Mouse (Mus musculus) spleen, embryonic (tissue): ENCODE measurements around the gene Eif1ax.
"Not testable (repeated sequence)": the region's sequence is repeated elsewhere in the genome, so short reads cannot be mapped to it uniquely, and the experiment has no call there.

Experiments used
- CTCF ChIA-PET: fragments of 350-600 bp; sonication (Branson Sonifier 250); formaldehyde crosslinking; loops from one replicate; lab custom pipeline; 2022; lab: Charles Lee

The Eif1ax gene

GRCm38 (mm10) chrX:159371831-159372752 is at the start of gene Eif1ax:
TSS of gene Eif1ax (plus strand) at chrX:159372178.
- CTCF ChIA-PET: no interaction called here

DNA sequence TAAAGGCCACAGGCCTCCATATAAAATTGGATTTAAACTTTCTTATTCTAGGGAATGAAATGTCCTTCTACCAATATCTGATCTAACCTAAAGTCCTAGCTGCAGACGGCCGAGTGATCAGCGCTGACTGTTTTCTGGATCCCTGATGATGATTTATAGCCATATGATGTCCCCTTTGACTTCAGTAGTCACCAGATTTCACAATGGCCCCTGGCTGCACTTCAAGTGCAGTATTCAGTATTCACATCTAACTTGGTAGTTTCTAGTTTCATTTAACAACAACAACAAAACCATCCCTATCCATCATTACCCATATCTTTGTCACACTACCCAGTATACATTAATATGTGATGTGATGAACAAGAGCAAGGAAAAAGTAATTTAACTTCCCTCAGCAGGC is 7.5 kb upstream of the Eif1ax start:
- CTCF ChIA-PET: no interaction called here

- CTCF ChIA-PET: interaction anchor here (0.7 kb wide), 1 partner anchor 16 kb away, joined by 3 read pairs; no protein-coding TSS in a partner anchor
These were observed 771 bp downstream of the Eif1ax start for GRCm38 (mm10) chrX:159372753-159373144.

- CTCF ChIA-PET: no interaction called here
These were observed 15.1 kb downstream of the Eif1ax start for GRCm38 (mm10) chrX:159387105-159387504.

GRCm38 (mm10) chrX:159388953-159389352 is 17.0 kb downstream of the Eif1ax start:
- CTCF ChIA-PET: no interaction called here

GRCm38 (mm10) chrX:159390347-159390962 is 18.5 kb downstream of the Eif1ax start:
- CTCF ChIA-PET: no interaction called here

DNA sequence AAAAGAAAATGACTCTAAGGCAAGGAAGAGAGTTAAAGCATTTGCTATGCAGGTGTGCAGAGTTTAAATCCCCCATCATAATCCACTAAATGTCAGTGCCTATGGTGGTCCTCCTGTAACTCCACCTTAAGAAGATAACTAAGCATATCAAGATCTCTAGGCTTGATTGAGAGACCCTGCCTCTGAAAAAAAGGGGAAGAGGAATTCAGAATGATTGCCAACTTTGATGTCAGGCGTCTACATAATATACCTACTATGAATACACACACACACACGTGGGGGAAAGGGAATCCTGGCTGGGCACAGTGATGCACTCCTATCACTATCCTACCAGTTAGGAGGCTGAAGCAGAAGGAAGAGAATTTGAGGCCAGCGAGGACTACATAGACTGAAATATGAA is 19.3 kb downstream of the Eif1ax start:
- CTCF ChIA-PET: no interaction called here

DNA sequence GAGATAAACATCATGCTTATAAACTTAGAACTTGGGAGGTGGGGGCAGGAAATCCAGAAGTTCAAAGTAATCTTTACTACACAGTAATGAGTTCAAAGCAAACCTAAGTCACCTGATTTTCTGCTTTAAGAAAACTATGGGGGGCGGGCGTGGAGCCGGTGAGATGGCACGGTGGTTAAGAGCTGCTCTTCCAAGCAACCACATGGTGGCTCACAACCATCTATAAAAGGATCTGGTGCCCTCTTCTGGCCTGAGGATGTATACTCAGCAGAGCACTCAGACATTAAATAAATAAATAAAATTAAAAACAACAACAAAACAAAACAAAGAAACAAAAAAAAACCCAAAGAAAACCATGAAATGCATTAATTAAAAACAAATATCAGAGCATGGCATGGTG is 37.3 kb downstream of the Eif1ax start:
- CTCF ChIA-PET: no interaction called here

DNA sequence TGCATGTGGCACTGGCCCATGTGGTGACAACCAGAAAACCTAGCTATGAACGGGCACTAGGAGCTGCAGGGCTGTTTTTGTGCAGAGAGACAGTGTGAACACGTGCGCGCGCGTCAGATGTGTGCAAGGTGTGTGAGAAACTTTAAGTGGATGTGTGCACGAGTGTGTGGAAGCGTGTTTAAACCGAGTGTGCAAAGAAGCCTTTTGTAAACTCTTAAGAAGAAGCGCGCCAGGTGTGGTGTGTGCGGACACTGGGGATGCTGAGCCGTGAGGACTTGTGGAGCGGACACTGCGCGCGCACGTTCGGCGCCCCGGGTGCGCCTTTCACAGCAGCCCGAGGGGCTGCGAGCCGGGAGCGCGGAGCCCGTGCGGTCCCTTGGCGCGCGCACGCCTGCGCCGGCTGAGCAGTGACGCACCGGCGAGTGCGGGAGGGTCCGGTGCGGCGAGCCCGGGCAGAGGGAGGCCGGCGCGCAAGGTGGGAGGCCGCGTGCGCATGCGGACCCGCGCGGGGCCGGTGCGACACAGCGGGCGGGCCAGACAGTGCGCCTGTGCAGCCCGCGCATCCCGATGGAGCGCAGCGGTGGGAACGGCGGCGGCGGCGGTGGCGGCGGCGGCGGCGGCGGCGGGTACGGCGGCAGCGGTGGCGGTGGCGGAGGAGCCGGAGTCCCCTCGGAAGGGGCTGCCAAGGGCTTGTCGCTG is 42.3 kb downstream of the Eif1ax start, which contains the start of gene Map7d2:
TSS of gene Map7d2 (plus strand) at position 443 of the 699 bp plus-strand sequence.
- CTCF ChIA-PET: no interaction called here

DNA sequence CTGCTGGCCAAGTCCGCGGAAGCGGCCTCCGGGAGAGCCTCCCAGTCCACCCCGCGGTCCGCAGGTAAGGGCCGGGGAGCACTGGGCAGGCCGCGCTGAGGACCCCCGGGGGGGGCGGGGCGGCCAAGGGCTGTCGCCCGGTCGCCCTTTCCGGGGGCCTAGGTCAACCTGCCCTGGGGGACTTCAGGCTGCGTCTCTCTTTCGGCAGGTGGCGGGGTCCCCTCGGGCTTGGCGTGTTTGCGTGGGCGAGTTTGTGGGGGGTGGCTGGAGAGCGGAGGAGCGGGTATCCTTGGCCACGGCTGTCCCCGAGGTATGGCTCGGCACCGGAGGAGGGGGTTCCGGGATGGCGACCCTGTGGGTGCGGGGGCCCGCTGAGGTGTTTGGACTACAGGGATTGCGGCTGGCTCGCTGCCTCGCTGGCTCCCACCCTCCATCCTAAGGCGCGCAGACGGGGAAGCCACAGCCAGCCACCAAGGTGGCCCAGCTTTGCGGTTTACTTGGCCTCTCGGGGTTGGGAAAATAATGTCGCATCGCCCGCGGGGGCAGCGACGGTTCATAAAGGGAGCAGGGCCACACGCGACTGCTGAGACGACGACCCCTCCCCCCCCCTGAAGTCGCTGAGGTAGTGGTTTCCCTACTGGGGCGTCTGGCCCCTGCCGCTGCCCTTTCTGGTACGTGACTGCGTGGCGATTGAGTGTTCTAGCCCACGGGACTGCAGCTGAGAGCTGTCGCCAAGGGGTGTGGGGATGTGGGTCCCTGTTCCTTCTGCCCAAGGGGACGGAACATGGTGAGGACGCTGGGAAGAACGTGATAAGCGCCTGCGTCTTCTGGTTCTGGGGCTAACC is 43.1 kb downstream of the Eif1ax start:
- CTCF ChIA-PET: interaction anchor here (0.7 kb wide), 1 partner anchor 749 kb away, joined by 3 read pairs; no protein-coding TSS in a partner anchor

- CTCF ChIA-PET: not testable (repeated sequence)
These were observed 58.5 kb downstream of the Eif1ax start for GRCm38 (mm10) chrX:159430507-159430906.
